Mouse (Mus musculus) liver, postnatal 0 days (tissue): ENCODE data around the gene Tmem178.

ENCODE experiments used
- CTCF ChIP-seq: sonication (generic); IDR thresholded peaks from 2 replicates; pipeline ENCODE4 v1.5.1; 2016; ENCODE audit warnings: antibody characterized with exemption, low read depth
- EP300 ChIP-seq: IDR thresholded peaks from 2 replicates; pipeline ENCODE4 v1.6.1; 2016; ENCODE audit warnings: antibody characterized with exemption, low read depth, mild to moderate bottlenecking

DNA sequence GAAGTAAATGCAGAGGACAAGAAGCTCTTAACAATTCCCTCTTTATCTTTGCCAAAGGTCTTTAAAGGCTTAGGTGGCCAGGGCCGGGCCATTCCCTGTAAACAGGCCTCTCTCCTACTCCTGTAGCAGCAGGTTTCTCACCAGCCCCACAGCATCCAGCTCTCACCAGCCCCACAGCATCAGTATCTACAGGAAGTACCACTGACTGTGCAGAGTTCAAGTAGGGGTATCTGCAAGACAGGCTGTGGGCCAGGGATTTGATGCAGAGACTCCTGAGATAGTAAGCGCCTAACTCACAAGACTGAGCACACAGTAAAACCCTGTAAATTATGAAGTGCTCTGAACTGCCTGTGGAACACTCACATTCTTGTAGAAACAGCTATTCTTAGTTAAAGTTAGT lies 88.5 kb downstream of the Tmem178 start:
- TF ChIP-seq CTCF (no peak), EP300 (no peak)
